Mouse (Mus musculus) heart, adult 2 months (tissue): ENCODE results near the gene Atf7ip. TPM values are rescaled to one million over a fixed set of nuclear protein-coding genes. Genes with fewer than 3 reads are reported as not detected.

Source experiments
- DNase-seq, 2 experiments: peaks; one replicate each; pipeline ENCODE4 v3.0.0; 2021
- H3K27ac ChIP-seq: fragments of 200-600 bp; 2 replicates; pipeline ENCODE4 v1.8.1; 2022
- H3K27me3 ChIP-seq: fragments of 200-500 bp; 2 replicates; pipeline ENCODE4 v1.6.1; 2012; ENCODE audit warnings: mild to moderate bottlenecking, low read length, inconsistent platforms, mixed read lengths; ENCODE audit not compliant: control insufficient read depth, insufficient read depth
- H3K36me3 ChIP-seq: fragments of 200-500 bp; 2 replicates; pipeline ENCODE4 v1.6.1; 2012; ENCODE audit warnings: low read length, inconsistent platforms; ENCODE audit not compliant: control insufficient read depth, insufficient read depth
- H3K4me1 ChIP-seq: fragments of 200-500 bp; 2 replicates; pipeline ENCODE4 v1.6.1; 2011; ENCODE audit warnings: low read length; ENCODE audit not compliant: control insufficient read depth, insufficient read depth
- H3K4me3 ChIP-seq: fragments of 200-600 bp; 2 replicates; pipeline ENCODE4 v1.8.1; 2022
- H3K79me2 ChIP-seq: fragments of 200-500 bp; replicated peaks from 2 replicates; pipeline ENCODE4 v1.6.1; 2012; ENCODE audit warnings: mild to moderate bottlenecking, inconsistent platforms, low read length, moderate library complexity, mixed read lengths; ENCODE audit not compliant: control insufficient read depth, insufficient read depth
- H3K9ac ChIP-seq: fragments of 200-500 bp; 2 replicates; pipeline ENCODE4 v1.6.1; 2012; ENCODE audit warnings: low read depth, mild to moderate bottlenecking, control low read depth, inconsistent platforms, low read length, mixed read lengths
- CTCF ChIP-seq: fragments of 200-600 bp; IDR thresholded peaks from 2 replicates; pipeline ENCODE4 v1.8.1; 2022; ENCODE audit warnings: antibody characterized with exemption, mild to moderate bottlenecking, moderate library complexity
- EP300 ChIP-seq: fragments of 200-500 bp; IDR thresholded peaks from 2 replicates; pipeline ENCODE4 v1.6.1; 2011; ENCODE audit warnings: low read depth, low read length, control low read depth; ENCODE audit not compliant: insufficient read depth
- POLR2A ChIP-seq: fragments of 200-500 bp; IDR thresholded peaks from 2 replicates; pipeline ENCODE4 v1.6.1; 2011; ENCODE audit warnings: mild to moderate bottlenecking, low read depth, low read length, control low read depth; ENCODE audit not compliant: insufficient read depth
- WGBS: fragments of 180-500 bp; shearing (Covaris S2); methylation state at CpG from one replicate; pipeline ENCODE4 v1.1.7; 2018; 5-methylcytosine and 5-hydroxymethylcytosine counted together
- intact Hi-C: fragments of 180-260 bp; cut with DNase I; formaldehyde crosslinking; loops from one replicate; pipeline ENCODE4 v1.15.1; 2025
- polyA plus RNA-seq: library from polyadenylated mRNA; depleted of rRNA; stranded (reverse); fragments of >200 nt; gene quantifications from 2 replicates; pipeline ENCODE4 v1.2.3, GENCODE M21; 2012
- total RNA-seq, 2 experiments: library from RNA; stranded (reverse); gene quantifications; 2 replicates each; pipeline ENCODE4 v1.2.3; 2021

Atf7ip gene
- total and polyA plus RNA-seq, 3 experiments: 21.4 to 88.0 (median 73.1) TPM

DNA sequence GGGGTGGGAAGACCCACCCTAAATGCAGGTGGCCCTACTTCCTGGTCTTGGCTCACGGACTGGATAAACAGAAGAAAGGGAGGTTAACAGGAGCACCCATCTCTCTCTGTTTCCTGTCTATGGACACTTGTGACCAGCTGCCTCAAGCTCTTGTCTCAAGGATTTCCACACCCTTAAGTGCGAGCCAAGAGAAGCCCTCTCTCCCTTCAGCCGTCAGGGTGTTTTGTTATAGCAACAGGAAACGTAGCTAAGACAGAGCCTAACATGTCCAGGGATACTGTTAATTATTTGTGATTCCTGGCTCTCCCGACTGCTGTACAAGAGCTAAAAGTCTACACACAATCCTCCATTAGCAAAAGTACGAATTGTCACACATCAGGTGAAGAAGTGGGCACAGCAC, 127.8 kb downstream of the Atf7ip start:
- TF ChIP-seq EP300 (no peak), CTCF (no peak), POLR2A (no peak)
- H3K27ac ChIP-seq: no peak overlapping the region
- intact Hi-C loops: no loop called here
- H3K79me2 ChIP-seq: no peaks in the 10 kb centered on the region
- WGBS: 53% methylated on average over 6 of the region's 6 CpGs
- no peaks in the 10 kb centered on the region for H3K36me3 ChIP-seq
- H3K4me3 ChIP-seq: no peak overlapping the region
- no peaks in the 10 kb centered on the region for H3K4me1 ChIP-seq
- no peak overlapping the region for H3K9ac ChIP-seq
- DNase-seq: no peak
- H3K27me3 ChIP-seq: no peaks in the 10 kb centered on the region

DNA sequence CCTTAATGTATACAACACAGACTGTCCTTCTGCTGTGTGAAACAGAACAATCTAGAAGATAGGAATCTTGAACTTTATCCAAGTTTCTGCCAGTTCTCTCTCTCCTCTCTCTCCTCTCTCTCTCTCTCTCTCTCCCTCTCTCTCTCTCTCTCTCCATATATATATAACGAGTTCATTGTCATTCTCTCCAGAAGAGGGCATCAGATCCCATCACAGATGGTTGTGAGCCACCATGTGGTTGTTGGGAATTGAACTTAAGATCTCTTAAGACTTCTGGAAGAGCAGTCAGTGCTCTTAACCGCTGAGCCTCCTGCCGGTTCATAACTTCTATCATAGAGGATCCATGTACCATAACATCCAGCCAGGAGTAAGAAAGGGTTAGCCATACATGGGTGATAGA, 129.0 kb downstream of the Atf7ip start:
- Histone ChIP-seq H3K9ac (no peak overlapping the region), H3K27ac (no peak overlapping the region), H3K27me3 (no peaks in the 10 kb centered on the region), H3K4me3 (no peak overlapping the region), H3K79me2 (no peaks in the 10 kb centered on the region), H3K4me1 (no peaks in the 10 kb centered on the region), H3K36me3 (no peaks in the 10 kb centered on the region)
- no peak for DNase-seq
- intact Hi-C loops: no loop called here
- TF ChIP-seq EP300 (no peak), POLR2A (no peak), CTCF (peak; percentile 24)
- 64% methylated on average over 3 of the region's 3 CpGs for WGBS

DNA sequence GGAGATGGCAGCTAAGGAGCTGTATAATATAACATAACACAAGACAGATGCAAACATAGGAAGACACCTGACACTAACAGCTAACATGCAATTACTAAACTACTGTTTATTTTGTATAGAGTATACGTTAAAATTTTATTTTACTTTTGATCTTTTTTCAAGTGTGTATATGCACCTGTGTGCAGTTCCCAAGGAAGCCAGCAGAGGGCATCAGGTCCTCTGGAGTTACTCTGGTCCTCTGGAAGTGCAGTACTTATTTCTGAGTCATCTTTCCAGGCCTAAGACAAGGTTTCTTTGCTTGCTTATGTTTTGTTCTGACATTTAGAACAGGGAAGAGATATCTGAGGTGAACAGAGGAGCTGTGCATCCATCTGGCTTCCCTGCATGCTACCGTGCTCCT, 138.2 kb downstream of the Atf7ip start:
- Histone ChIP-seq H3K27ac (no peak overlapping the region), H3K36me3 (no peaks in the 10 kb centered on the region), H3K79me2 (no peaks in the 10 kb centered on the region), H3K4me1 (no peaks in the 10 kb centered on the region), H3K9ac (no peak overlapping the region), H3K27me3 (no peaks in the 10 kb centered on the region), H3K4me3 (no peak overlapping the region)
- intact Hi-C loops: loop anchor here (5.0 kb wide), 1 partner anchor 98 kb away; no protein-coding TSS in a partner anchor
- TF ChIP-seq POLR2A: no peak
- TF ChIP-seq EP300: no peak
- TF ChIP-seq CTCF: peak; percentile 61
- 86% methylated on average over 2 of the region's 2 CpGs for WGBS
- DNase-seq: no peak

DNA sequence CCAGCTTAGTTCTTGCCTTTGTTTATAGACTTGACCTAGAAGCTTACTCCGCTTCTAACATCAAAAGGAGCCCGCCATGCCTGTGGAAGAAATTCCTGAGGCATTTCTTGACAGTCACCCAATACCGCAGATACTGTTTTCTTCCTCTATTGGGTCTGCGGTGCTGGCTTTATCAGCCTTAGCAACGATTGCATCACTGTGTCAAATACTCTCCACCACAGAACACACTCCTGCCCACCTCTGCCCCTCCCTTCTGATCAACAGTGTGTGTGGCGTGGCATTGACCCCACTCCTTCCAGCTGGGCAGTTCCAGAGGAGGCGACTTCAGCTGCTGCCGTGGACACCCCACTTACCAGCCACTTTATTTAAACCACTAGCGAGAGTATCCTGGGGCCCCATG, 139.8 kb downstream of the Atf7ip start:
- WGBS: 69% methylated on average over 9 of the region's 9 CpGs
- Histone ChIP-seq H3K4me3 (no peak overlapping the region), H3K36me3 (no peaks in the 10 kb centered on the region), H3K4me1 (no peaks in the 10 kb centered on the region), H3K79me2 (no peaks in the 10 kb centered on the region), H3K27ac (no peak overlapping the region), H3K9ac (no peak overlapping the region), H3K27me3 (no peaks in the 10 kb centered on the region)
- no peak for TF ChIP-seq EP300
- no peak for TF ChIP-seq CTCF
- TF ChIP-seq POLR2A: no peak
- intact Hi-C loops: no loop called here
- no peak for DNase-seq

DNA sequence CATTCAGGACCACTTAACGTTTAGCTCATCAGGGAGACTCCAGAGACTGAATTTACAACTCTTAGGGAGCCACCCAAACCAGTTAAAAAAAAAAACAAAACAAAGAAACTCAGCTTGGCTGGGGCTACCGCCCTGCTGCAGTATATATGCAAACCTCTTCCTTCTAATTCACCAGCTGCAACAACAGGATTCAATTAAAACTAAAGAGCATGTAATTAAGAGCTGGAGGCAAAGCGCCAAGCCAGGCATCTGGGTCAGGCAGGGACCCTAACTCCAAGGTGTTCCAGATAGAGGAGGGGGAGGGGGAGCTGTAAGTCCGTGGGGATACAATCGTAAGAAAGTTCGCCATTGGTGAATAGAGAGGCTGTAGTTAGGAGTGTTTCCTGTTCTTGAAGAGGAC, 140.2 kb downstream of the Atf7ip start:
- no peak overlapping the region for H3K27ac ChIP-seq
- 64% methylated on average over 6 of the region's 6 CpGs for WGBS
- H3K9ac ChIP-seq: no peak overlapping the region
- no peak for DNase-seq
- H3K36me3 ChIP-seq: no peaks in the 10 kb centered on the region
- no peak for TF ChIP-seq CTCF
- TF ChIP-seq EP300: no peak
- TF ChIP-seq POLR2A: no peak
- no peaks in the 10 kb centered on the region for H3K27me3 ChIP-seq
- H3K4me3 ChIP-seq: no peak overlapping the region
- H3K4me1 ChIP-seq: no peaks in the 10 kb centered on the region
- intact Hi-C loops: no loop called here
- no peaks in the 10 kb centered on the region for H3K79me2 ChIP-seq

DNA sequence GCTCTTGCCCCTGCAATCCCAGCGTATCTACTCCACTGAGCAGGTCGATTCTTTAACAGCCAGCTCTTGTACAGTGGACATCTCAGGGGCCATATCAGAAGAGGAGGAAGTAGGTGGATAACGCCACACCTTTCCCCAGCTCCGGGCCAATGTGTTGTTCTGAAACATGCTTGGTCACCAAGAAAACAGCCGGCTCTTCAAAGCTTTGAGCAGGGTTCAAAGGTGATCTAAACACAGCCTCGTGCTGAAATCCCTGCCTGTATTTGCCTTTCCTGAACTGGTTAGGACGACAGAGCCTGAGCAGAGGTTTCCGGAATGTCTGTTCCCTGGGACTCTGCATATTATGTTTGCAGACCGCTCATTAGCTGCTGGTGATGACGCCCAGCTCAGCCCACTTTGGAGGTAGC, 141.5 kb downstream of the Atf7ip start:
- 63% methylated on average over 10 of the region's 10 CpGs for WGBS
- H3K4me3 ChIP-seq: no peak overlapping the region
- no peaks in the 10 kb centered on the region for H3K36me3 ChIP-seq
- H3K79me2 ChIP-seq: no peaks in the 10 kb centered on the region
- H3K9ac ChIP-seq: no peak overlapping the region
- H3K4me1 ChIP-seq: no peaks in the 10 kb centered on the region
- TF ChIP-seq POLR2A (no peak), CTCF (no peak), EP300 (no peak)
- intact Hi-C loops: no loop called here
- no peak overlapping the region for H3K27ac ChIP-seq
- DNase-seq: no peak
- no peaks in the 10 kb centered on the region for H3K27me3 ChIP-seq

DNA sequence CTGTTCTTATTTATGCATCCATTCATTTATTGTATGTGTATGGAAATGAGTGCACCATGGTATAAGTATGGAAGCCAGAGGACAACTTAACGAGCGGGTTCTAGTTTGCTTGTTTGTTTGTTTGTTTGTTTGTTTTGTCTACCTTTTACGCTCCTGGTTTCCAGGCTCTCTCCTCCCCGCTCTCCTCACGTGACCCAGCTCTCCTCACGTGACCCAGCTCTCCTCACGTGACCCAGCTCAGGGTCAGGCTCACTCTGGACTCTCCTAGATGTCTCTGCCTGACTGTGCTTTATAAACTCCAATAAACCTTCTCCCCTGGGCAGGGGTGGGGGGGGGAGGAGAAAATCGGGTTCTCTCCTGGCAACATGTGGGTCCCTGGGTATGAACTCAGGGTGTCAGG, 144.7 kb downstream of the Atf7ip start:
- intact Hi-C loops: no loop called here
- H3K79me2 ChIP-seq: no peaks in the 10 kb centered on the region

More for the DNA sequence above, 144.7 kb downstream of the Atf7ip start:
- DNase-seq: no peak
- Histone ChIP-seq H3K36me3 (no peaks in the 10 kb centered on the region), H3K9ac (no peak overlapping the region), H3K27me3 (no peaks in the 10 kb centered on the region), H3K4me3 (no peak overlapping the region), H3K27ac (no peak overlapping the region), H3K4me1 (no peaks in the 10 kb centered on the region)
- WGBS: 87% methylated on average over 8 of the region's 8 CpGs
- TF ChIP-seq EP300: no peak
- TF ChIP-seq POLR2A: no peak
